Mouse (Mus musculus) T-helper 2 cell (primary cell): ENCODE data around the gene Trim37.

Experiments used
- in situ Hi-C: fragments of 300-600 bp; cut with MboI, MseI; formaldehyde crosslinking; loops from one replicate; pipeline ENCODE4 v1.15.1; 2025; ENCODE audit warnings: high pct_unique_total_duplicates

The Trim37 gene

DNA sequence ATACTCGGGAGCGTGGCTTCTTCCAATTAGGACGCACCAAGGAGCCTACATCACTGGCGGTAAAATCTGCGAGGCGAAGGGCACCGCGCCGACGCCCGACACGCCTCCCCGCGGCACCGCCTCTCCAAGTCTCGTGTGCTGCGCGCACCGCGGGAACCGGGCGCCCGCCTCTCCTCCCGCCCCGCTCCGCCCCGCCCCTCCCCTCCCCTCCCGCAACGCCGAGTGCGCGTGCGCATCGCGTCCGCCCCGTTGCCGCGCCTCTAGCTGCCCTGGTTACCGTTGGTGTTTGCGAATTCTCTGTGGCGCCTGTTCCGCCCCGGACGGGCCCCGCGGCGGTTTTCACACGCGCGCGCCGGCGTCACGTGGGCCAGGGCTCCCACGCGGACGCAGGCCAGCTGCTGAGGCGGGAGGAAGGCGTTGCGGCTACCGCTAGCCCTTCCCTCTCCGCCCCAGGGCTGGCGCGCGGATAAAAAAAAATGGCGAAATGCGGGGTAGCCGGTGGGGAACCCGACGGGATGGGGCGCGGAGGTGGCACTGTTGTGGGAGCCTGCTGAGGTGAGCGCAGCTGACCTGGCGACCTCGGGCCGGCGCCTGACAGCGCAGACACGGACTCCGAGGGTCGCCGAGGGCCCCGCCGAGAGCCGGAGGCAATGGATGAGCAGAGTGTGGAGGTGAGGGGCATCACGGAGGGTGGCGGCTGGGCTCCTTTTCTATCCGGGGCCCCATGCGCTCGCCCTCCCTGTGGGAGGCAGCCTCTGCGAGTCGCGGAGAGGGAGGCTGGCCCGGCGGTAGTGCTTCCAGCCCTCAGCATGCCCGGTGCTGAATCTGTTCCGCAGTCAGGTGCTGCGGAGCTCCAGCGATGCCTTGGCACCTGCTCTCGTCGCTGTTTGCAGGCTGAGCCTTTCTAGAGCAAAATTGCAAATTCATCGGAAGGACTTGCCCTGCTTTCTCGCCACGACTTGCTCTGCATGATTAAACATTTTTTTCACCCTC, at the start of gene Trim37:
Gene Trim37, plus strand, starts transcription at position 254 of the 993 bp plus-strand sequence.
- in situ Hi-C loops, result loop anchor here (25.0 kb wide), 1 partner anchor 1990 kb away; the partner anchor contains the start of gene Usp32

DNA sequence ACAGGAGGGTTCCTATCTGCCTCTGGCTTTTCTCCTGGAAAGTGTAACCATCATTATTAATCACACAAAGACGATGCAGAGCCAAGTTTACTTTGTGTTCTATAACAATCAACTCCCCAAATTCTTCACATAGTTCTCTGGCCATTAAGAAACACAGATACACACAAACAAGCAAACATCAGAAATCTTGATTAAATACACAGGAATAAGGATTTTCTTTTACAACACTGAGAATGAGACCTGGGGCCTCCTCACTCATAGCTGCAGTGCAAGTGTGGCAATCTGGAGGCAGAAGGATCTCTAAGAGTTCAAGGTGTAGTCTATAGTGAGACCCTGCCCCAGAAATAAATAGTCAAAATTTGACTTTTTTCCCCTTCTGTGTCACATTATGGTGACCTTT, 43.2 kb upstream of the Trim37 start:
- in situ Hi-C loops, result no loop called here

DNA sequence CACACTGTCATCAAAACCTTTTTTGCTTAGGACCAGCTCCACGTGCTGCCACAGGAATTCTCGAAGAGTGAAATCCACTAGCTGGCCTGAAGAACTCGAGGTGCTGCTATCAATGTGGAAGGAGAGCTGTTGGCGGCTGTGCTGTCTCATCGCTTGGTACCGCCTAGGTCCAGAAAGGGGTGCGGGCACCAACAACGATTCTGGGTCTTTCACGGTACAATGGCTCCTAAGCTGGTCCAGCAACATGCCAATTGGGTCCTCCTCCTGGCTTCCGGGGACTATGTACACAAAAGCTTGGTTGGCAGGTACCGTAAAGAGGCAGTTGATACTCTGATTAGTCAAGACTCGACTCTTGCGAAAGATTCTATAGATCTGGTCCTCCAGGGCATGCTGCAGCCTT, 41.4 kb upstream of the Trim37 start:
- in situ Hi-C loops, result loop anchor here (5.0 kb wide), 1 partner anchor 37 kb away; no protein-coding TSS in a partner anchor

DNA sequence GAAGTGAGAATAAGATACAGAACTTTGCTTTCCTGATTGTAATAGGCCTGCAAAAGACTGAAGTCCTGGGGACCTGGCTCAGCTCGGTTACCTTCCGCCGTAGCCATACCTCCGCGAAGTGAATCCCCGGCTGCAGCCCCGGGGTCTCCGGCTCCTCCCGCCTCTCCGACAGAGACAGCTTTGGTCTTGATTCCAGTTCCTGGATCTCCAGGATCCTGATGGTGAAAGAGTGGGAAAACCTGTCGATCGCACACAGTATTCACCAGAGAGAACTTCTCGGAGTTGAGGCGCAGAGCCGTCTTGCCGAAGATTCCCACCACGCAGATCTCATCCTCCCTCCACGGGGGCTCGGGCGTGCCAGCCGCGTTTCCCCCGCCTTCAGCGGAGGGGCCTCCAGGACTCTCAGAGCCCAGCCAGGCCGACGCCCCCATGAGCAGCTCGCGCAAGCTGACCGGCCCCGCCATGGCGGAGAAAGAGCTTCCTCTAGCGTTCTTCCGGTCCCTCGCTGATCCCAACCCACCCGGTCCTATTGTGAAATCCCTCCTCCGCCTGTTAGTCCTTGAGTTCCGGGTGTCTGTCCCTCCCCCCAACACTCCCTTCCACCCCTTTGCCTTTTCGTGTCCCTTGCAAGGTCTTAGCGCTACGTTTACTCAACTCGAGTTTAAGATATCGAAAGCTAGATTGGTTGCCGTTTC, 40.4 kb upstream of the Trim37 start, which contains the start of gene Smg8:
Gene Smg8, minus strand, starts transcription at position 485 of the 695 bp plus-strand sequence.
- in situ Hi-C loops, result loop anchor here (5.0 kb wide), 1 partner anchor 36 kb away; no protein-coding TSS in a partner anchor

DNA sequence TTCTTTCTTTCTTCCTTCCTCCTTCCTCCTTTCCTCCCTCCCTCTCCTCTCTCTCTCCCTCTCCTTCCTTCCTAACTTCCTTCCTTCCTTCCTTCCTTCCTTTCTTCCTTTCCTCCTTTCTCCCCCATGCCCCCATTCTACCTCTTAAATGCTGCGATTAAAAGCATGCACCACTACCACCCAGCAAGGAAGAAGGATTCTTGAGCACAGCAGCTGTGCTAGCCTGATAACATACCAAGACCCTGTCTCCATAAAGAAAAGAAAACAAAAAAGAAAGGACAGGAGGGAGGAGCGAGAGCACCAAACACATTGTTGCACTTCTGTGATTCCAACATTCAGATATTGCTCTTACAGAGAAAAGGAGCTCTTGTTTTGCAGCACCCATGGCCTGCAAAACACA, 39.7 kb upstream of the Trim37 start:
- in situ Hi-C loops, result loop anchor here (5.0 kb wide), 1 partner anchor 35 kb away; no protein-coding TSS in a partner anchor

DNA sequence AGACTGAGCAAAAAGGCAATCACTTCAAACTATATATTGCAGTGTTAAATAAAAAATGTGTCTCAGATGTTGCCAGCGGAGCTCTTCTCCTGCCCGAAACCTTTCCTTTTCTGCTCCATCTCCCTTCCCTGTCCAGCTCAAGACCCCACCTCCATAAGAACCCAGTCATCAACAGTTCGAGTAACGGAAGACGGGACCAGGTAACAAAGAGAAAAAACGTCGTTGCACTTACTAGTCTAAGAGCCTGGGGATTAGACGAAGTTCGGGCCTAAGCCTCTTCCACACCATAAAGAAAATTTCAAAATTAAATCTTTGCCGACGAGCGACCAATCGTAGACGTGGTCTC, 18.5 kb upstream of the Trim37 start, which contains the start of gene Prr11:
Gene Prr11, minus strand, starts transcription at position 300 of the 346 bp plus-strand sequence.
- in situ Hi-C loops, result loop anchor here (25.0 kb wide), 1 partner anchor 1479 kb away; no protein-coding TSS in a partner anchor

DNA sequence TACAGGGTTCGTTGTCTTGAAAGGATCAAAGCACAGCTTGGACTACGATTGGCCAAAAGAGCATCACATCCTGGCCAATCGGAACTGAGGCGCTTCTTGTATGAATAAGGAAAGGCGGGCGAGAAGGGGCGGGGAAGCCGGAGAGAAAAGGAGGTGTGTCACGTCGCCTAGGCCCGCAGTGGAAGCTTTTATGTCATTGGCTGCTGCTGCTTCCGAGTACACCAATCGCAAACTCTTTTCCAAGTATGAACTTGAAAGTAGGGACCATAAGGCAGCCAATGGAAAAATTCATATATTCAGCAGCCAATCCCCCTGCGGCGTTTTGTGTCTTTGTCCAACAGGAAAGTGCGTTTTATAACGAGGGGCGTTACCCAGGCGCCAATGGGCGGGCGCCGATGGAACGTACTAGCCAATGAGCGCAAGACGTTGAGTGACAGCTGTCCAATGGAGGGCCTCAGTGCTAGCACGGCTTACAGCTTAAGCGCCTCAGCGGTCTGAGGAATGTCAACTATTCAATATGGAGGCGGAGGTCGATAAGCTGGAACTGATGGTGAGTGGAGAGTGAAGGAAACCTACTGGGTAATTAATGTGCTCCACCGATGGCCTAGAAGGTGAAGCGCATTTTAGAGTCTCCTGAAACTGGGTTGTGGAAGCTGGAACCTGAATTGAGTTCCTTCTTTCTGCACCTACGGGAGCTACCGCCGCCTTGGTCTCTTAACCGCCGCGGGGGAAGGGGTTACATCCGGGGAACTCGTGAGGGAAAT, 17.9 kb upstream of the Trim37 start, which contains the start of gene Ska2:
Gene Ska2, plus strand, starts transcription at position 480 of the 764 bp plus-strand sequence.
- in situ Hi-C loops, result loop anchor here (25.0 kb wide), 1 partner anchor 1478 kb away; no protein-coding TSS in a partner anchor

DNA sequence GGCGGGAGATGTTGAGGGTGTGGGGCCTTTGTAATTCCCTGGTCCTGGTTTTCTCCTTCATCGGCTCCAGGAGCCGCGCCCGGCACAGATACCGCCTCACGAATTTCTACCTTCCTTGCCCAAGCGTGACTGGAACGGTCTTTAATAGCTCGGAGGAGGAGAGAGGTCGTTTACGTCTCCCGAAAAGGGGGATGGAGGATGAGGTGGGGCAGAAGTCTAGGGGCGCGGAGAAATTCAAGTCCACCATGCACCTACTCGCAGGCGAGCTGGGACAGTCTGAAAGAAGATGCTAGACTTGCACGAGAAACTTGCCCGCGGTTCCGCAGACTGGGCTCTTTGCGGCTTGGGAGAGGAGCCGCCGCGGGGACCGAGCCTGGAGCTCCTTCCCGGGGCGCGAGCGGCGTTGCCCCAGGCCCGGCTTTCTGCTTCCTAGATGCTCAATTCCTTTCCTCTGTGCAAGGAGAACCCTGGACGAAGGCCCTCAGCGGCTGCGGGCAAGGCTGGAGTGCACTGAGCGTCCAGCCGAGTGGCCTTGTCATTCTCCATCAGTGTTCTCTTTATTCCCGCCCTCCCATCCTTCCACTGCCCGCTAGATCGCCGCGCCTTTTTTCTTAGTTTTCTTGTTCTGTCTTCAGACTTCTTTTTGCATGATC, 17.2 kb upstream of the Trim37 start:
- in situ Hi-C loops, result loop anchor here (25.0 kb wide), 1 partner anchor 1478 kb away; no protein-coding TSS in a partner anchor

DNA sequence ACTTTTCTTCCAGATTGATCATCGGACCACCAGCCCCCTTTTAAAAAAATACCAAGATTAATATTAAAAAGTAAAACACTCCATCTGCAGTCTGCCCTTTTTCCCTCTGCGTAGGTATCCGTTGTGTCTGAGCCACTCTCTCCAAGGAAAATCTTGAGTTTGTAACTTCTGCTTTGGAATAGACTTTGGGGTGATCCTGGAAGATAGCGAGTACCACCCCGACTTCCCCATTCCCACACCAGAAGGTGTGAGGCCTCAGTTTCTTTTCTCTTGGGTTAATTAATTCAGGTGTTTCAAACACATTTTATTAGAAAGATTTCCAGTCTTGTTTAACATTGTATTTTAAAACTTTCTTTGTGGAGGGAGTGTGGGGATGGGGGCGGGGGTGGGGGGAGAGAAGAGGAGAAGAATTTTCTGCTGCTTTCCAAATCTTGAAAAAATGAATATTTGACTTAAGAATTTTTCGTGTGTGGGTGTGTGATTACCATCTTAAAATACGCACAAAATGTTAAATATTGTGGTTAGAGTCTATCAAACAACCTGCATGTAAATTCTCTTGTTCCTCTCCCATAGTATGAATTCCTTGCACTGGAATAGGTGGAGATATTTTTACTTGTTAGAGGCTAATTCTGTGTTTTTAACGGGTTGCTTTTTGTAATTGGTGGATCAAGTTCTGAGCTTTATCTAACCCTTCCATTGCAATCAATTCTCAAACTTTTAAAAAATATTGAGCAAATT, 16.5 kb upstream of the Trim37 start:
- in situ Hi-C loops, result loop anchor here (25.0 kb wide), 1 partner anchor 1477 kb away; no protein-coding TSS in a partner anchor

DNA sequence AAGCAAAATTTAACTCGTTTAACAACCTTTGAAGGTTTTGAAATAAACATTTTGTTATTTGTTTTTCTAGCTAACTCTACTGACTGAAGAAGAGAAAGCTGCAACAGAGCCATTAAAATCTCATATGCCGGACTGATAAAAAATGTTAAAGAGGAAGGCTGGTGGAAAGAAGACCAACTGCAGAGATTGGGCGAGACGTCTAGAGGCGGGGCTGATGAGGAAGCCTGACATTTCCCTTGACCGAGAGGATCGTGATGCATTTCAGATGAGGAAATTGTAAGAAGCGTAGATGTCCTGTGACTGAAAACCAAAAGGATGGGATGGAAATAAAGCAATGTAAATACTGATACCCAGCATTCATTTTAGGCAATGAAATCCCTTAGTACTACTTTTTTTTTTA, 5.0 kb upstream of the Trim37 start:
- in situ Hi-C loops, result loop anchor here (5.0 to 25.0 kb wide), 2 partner anchors 35 to 1465 kb away; partner anchors contain the start of gene Smg8

DNA sequence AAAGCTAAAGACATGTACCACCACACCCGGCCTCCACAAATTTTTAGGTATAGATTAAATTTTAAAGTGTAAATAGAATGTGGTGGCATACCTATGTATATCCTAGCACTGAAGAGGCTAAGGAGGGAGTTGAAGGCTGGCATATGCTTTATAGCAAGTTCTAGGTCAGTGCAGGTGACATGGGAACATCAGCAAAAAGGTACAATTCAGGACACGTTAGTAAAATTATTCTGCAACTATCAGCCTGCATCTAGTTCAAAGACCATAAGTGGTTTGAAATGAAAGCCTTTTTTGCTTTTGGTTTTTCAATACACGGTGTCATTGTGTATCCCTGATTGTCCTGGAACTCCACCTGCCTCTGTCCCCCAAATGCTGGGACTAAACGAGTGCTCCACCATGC, 1.3 kb upstream of the Trim37 start:
- in situ Hi-C loops, result loop anchor here (25.0 kb wide), 1 partner anchor 1988 kb away; the partner anchor contains the start of gene Usp32

DNA sequence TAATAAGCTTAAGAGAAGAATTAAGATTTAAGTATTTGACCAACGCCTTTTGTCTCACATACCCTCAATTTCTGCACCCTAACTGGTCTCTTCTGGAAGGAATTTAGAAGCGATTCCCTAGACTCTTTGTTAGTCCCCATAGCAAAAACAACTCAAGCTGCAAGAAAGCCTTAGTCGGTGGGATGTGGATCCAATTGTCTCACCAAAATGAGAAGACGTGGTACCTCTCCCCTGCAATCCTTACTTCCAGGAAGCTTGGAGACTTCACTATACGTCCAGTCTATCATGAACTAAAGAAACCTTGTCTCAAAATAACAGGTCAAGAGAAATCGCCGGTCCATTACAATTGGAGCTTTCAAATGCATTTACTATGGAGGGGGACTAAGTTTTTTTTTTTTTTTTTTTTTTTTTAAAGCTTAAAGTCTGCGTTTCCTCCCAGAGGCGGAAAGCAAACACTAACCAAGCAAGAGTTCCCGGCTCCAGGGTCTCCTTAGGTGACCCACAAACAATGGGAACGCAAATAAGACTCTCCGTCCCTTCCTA, 525 bp upstream of the Trim37 start:
- in situ Hi-C loops, result loop anchor here (25.0 kb wide), 1 partner anchor 1989 kb away; the partner anchor contains the start of gene Usp32

DNA sequence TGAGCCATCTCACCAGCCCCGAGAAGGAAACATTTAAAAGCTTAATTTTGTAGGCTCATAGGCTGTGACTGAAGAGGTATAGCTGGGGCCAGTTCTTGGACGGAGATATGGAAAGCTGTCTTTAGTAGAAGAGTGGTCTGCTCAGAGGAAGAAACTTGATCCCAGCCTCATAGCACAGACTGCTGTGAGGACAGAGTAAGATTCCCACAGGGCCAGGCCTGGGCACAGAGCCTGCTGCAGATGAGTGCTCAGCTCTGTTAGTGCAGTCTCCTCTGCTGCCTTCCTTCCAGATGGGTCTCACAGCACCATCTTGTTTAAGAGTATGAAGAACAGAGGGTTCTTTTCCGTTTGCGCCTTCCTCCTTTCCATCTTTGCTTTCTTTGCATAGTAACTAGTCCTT, 9.4 kb downstream of the Trim37 start:
- in situ Hi-C loops, result loop anchor here (25.0 kb wide), 1 partner anchor 1999 kb away; the partner anchor contains the start of gene Usp32

DNA sequence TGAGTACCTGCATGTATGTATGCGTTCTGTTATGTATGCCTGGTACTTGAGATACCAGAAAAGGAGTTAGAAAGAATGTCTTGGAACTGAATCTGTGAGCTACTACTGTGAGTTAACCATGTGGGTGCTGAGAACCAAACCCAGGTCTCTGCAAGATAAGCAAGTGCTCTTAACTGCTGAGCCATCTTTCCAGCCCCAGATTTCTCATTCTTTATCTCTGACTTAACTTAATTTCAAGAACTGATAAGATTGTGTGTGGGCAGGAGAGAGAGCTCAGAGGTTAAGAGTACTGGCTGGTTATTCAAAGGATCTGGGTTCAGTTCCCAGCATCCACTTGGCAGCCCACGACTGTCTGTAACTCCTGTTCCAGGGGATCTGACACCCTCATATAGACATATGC, 31.1 kb downstream of the Trim37 start:
- in situ Hi-C loops, result no loop called here

DNA sequence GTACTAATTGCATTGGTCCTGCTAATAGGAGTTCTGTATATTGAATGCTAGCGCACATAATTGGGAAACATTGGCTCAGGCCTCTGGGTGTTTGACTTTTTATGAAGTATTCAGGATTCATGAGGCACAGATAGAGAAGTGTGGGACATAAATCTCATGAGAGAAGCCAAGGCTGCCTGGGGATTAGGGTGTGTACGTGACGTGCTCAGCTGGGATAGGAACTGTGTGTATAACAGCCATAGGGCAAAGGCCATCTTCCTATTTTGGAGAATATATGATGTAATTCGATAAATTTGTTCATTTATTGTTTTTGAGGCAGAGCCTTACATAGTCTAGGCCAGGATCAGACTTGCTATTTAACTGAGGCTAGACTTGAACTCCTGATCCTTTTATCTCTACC, 35.8 kb downstream of the Trim37 start:
- in situ Hi-C loops, result no loop called here

DNA sequence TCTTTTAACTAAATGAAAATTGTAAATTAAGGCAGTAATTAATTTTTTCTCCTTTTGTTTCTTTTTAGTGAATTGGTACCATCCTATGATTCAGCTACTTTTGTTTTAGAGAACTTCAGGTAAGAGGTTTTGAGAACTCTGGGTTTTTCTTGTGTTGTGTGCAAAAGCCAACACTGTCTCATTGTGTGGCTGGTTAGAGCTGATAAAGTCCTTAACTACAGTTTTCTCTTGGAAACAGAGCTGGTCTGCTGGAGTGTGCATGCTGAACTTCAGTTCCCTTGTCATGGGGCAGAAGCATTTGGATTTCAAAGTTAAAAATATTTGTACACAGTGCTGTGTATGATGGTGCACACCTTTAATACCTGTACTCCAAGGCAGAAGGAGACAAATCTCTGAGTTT, 36.9 kb downstream of the Trim37 start:
- in situ Hi-C loops, result no loop called here

DNA sequence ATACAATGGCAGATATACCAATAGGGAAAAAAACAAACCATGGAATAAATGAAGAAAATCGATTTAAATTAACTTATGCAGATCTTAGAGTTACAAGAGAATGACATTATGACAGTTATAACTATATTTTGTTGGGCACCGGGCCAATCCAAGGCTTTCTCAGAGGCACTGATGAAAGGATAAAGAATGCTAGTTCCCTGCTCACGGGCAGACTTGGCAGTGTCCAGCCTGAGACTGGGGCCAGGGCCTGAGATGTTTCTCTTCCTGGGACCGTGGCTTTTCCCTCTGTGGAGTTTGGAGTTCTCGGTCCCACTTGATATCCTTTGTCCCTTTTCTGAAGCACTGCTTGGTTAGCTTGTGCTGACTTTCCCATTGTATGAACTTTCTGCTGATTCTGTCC, 46.7 kb downstream of the Trim37 start:
- in situ Hi-C loops, result no loop called here

DNA sequence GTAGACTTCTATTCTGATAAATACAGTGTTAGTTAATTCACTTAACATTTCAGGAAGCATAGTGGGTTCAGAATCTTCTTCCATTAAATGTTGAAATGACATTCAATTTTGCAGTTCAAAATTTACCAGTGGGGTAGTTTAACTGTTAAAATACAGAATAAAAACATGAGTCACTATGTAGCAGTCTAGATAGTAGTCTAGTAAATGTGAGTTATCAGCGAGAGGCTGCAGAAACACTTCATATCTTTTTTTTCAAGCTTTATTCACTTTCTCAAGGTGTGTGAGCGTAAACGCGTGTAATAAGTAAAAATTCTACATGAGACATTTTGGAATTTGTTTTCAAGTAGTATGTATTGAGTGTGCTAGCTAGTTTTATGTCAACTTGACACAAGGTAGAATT, 48.2 kb downstream of the Trim37 start:
- in situ Hi-C loops, result no loop called here

DNA sequence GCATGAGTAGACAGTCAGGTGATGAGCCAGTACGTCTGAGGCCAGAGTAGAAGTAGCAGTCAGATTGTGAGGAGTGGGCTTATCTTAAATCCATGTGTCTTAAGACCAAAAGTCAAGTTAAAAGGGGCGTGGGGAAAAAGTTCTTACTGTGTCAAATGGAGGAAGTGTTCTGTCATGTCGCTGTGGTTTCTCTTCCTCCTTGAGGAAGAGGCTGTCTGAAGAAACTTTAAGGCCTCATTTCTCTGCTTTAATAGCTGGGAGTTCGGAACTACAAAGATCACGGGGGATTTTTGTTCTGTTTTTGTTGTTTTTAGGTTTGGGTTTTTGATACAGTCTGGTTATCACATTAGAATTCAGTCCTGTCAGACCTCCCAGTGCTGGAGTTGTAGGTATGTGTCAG, 85.4 kb downstream of the Trim37 start:
- in situ Hi-C loops, result loop anchor here (10.0 kb wide), 1 partner anchor 182 kb away; no protein-coding TSS in a partner anchor
